Mouse (Mus musculus) liver, embryonic 14.5 days (tissue): ENCODE results near the gene Aldh9a1.

Experiments used
- CTCF ChIP-seq: IDR thresholded peaks from 2 replicates; pipeline ENCODE4 v1.5.1; 2016; ENCODE audit warnings: antibody characterized with exemption, low read depth, control low read depth
- EP300 ChIP-seq: IDR thresholded peaks from 2 replicates; pipeline ENCODE4 v1.6.1; 2016; ENCODE audit warnings: antibody characterized with exemption, low read depth

DNA sequence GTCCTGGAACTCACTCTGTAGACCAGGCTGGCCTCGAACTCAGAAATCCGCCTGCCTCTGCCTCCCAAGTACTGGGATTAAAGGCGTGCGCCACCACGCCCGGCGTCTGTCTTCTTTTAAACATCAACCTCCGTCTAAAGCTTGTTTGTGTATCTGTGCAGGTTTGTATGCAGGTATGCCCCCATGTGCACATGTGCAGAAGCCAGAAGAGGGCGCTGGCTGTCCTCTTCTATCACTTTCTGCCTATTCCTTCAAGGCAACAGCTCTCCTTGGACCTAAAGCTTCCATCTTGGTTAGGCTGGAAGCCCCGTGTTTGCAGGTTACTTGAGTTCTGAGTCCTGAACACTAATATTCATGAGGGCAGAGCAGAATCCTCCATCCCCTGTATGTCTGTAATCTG lies 7.0 kb upstream of the Aldh9a1 start:
- peak; percentile 28 for TF ChIP-seq CTCF
- TF ChIP-seq EP300 = no peak
